Comparison of ENCODE assay signal across 31 mouse cellular contexts in genomic region chr19:57354050-57354449, GRCm38 (mm10).
"Had no signal": no experiment of that assay in that cellular context is flagged by ENCODE, and none has a peak within 500 bp of the region (broad histone marks: within the 10 kb centered on the region; RNA-seq: fewer than 3 reads in every experiment).

No protein-coding gene starts in this region.

- H3K27ac ChIP-seq: limb, embryonic 12.5 days; liver, embryonic 12.5 days; liver, embryonic 13.5 days; liver, embryonic 14.5 days; liver, embryonic 15.5 days; midbrain, embryonic 10.5 days; midbrain, embryonic 12.5 days; midbrain, embryonic 13.5 days; midbrain, embryonic 15.5 days; neural tube, embryonic 12.5 days had no signal

- DNase-seq: left cerebral cortex, postnatal 4 days; liver; liver, embryonic 13.5 days; liver, postnatal 0 days; lung, adult 18-20 months; lung, adult 2 months; lung, embryonic 14.5 days; lung, postnatal 10 days; lung, postnatal 14 days; lung, postnatal 36 days; lung, postnatal 4 days; midbrain, embryonic 14.5 days had no signal

- ATAC-seq: liver, embryonic 12.5 days; liver, postnatal 0 days; lung, postnatal 0 days; midbrain, embryonic 13.5 days; midbrain, embryonic 15.5 days; midbrain, embryonic 16.5 days had no signal

- H3K4me3 ChIP-seq: limb, embryonic 10.5 days; limb, embryonic 12.5 days; limb, embryonic 13.5 days; limb, embryonic 15.5 days; liver, embryonic 12.5 days; liver, embryonic 13.5 days; liver, embryonic 15.5 days; lung, embryonic 15.5 days; megakaryocyte, embryonic 14.5 days; midbrain, embryonic 10.5 days; midbrain, embryonic 12.5 days; midbrain, embryonic 13.5 days; midbrain, embryonic 15.5 days; myocyte; neural tube, embryonic 12.5 days had no signal

- H3K27me3 ChIP-seq: limb, embryonic 12.5 days; limb, embryonic 13.5 days; limb, embryonic 15.5 days; liver, embryonic 12.5 days; liver, embryonic 13.5 days; liver, embryonic 15.5 days; lung, embryonic 15.5 days; megakaryocyte, embryonic 14.5 days; midbrain, embryonic 12.5 days; midbrain, embryonic 13.5 days; midbrain, embryonic 15.5 days; neural tube, embryonic 12.5 days had no signal

- H3K4me1 ChIP-seq: midbrain, embryonic 15.5 days had no signal

- H3K9me3 ChIP-seq: limb, embryonic 10.5 days; limb, embryonic 12.5 days; limb, embryonic 13.5 days; limb, embryonic 15.5 days; liver, embryonic 12.5 days; liver, embryonic 13.5 days; liver, embryonic 15.5 days; lung, embryonic 15.5 days; megakaryocyte, embryonic 14.5 days; midbrain, embryonic 10.5 days; midbrain, embryonic 12.5 days; midbrain, embryonic 13.5 days; midbrain, embryonic 15.5 days; neural tube, embryonic 12.5 days had no signal

- H3K36me3 ChIP-seq: limb, embryonic 12.5 days; limb, embryonic 13.5 days; limb, embryonic 15.5 days; liver, embryonic 13.5 days; liver, embryonic 15.5 days; lung, embryonic 15.5 days; midbrain, embryonic 12.5 days; midbrain, embryonic 13.5 days; midbrain, embryonic 15.5 days; neural tube, embryonic 12.5 days had no signal

- H3K4me2 ChIP-seq: limb, embryonic 12.5 days; limb, embryonic 13.5 days; limb, embryonic 15.5 days; liver, embryonic 11.5 days; liver, embryonic 12.5 days; liver, embryonic 13.5 days; liver, embryonic 15.5 days; lung, embryonic 14.5 days; lung, embryonic 15.5 days; midbrain, embryonic 11.5 days; midbrain, embryonic 12.5 days; midbrain, embryonic 13.5 days; midbrain, embryonic 15.5 days; neural tube, embryonic 12.5 days had no signal

- H3K9ac ChIP-seq: limb, embryonic 12.5 days; limb, embryonic 13.5 days; limb, embryonic 15.5 days; liver, embryonic 12.5 days; liver, embryonic 13.5 days; liver, embryonic 14.5 days; liver, embryonic 15.5 days; liver, postnatal 0 days; lung, embryonic 14.5 days; lung, embryonic 15.5 days; midbrain, embryonic 12.5 days; midbrain, embryonic 13.5 days; midbrain, embryonic 15.5 days; neural tube, embryonic 12.5 days had no signal
